Mouse (Mus musculus) lung, embryonic 16.5 days (tissue): Measurements from ENCODE around the gene Klf15. TPM values are rescaled to one million over a fixed set of nuclear protein-coding genes. Genes with fewer than 3 reads are reported as not detected.
A peak's percentile ranks its signal among the peaks of the same experiment; 100 is the strongest.

Source experiments
- ATAC-seq: fragments of 200-750 bp; cut with Nextera tagmentation; 2 replicates; pipeline ENCODE4 v1.8.0; 2017; ENCODE audit warnings: low read depth, mild to moderate bottlenecking, moderate library complexity
- H3K27ac ChIP-seq: fragments of 300-500 bp; sonication (generic); 2 replicates; pipeline ENCODE4 v1.5.1; 2014; ENCODE audit warnings: mild to moderate bottlenecking, control low read depth, low read length
- H3K27me3 ChIP-seq: fragments of 300-500 bp; sonication (generic); 2 replicates; pipeline ENCODE4 v1.6.1; 2014; ENCODE audit warnings: low read depth, low read length, mixed read lengths; ENCODE audit not compliant: control insufficient read depth, insufficient read depth
- H3K36me3 ChIP-seq: fragments of 300-500 bp; sonication (generic); 2 replicates; pipeline ENCODE4 v1.6.1; 2014; ENCODE audit warnings: low read length; ENCODE audit not compliant: control insufficient read depth, insufficient read depth
- H3K4me1 ChIP-seq: fragments of 300-500 bp; sonication (generic); replicated peaks from 2 replicates; pipeline ENCODE4 v1.6.1; 2014; ENCODE audit warnings: low read length, mixed read lengths; ENCODE audit not compliant: control insufficient read depth, insufficient read depth
- H3K4me2 ChIP-seq: fragments of 300-500 bp; sonication (generic); 2 replicates; pipeline ENCODE4 v1.6.1; 2014; ENCODE audit warnings: low read depth, low read length, control low read depth
- H3K4me3 ChIP-seq: fragments of 300-500 bp; sonication (generic); 2 replicates; pipeline ENCODE4 v1.5.1; 2014; ENCODE audit warnings: mild to moderate bottlenecking, low read length, control low read depth
- H3K9ac ChIP-seq: fragments of 300-500 bp; sonication (generic); 2 replicates; pipeline ENCODE4 v1.6.1; 2014; ENCODE audit warnings: low read length, control low read depth
- H3K9me3 ChIP-seq: fragments of 300-500 bp; sonication (generic); 2 replicates; pipeline ENCODE4 v1.6.1; 2016; ENCODE audit warnings: low read length; ENCODE audit not compliant: control insufficient read depth
- WGBS: fragments of 180-500 bp; shearing (Covaris S2); extraction: QIAGEN DNeasy Blood & Tissue Kit; methylation state at CpG from one replicate; pipeline ENCODE4 v1.1.7; 2014; 5-methylcytosine and 5-hydroxymethylcytosine counted together
- polyA plus RNA-seq: library from polyadenylated mRNA; unstranded; fragments of >200 nt; fragmentation: Nextera tagmentation; extraction: Ambion mirVana; gene quantifications from 2 replicates; pipeline ENCODE4 v1.2.1, GENCODE M21; 2015

Gene Klf15
- polyA plus RNA-seq, 1 experiment from 2014 or later: 17.4 TPM

DNA sequence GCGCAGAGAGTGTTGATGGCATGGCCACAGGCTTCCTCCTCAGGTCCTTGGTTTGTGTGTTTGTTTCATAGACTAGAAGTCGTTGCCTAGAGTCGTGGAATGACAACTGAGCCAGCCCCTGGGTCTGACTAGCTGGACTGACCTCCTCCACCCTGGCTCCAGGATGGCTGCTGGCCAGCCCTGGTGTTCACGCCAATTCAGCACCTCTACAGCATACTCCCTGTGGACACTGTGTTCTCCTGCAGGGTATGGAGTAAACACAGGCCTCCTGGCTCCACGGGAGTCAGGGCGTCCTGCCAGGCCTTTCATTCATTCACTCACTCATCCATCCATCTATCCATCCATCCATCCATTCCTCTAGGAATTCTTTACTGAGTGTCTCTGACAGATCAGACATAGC is 46.7 kb downstream of the Klf15 start:
- WGBS: 41% methylated on average over 6 of the region's 6 CpGs
- peak overlapping the region; percentile 98 for H3K27ac ChIP-seq
- ATAC-seq: no peak
- H3K9me3 ChIP-seq: no peaks in the 10 kb centered on the region
- no peak overlapping the region for H3K4me3 ChIP-seq
- peaks cover 36% of the 10 kb centered on the region for H3K4me1 ChIP-seq
- no peaks in the 10 kb centered on the region for H3K36me3 ChIP-seq
- H3K9ac ChIP-seq: no peak overlapping the region
- no peak overlapping the region for H3K4me2 ChIP-seq
- no peaks in the 10 kb centered on the region for H3K27me3 ChIP-seq

DNA sequence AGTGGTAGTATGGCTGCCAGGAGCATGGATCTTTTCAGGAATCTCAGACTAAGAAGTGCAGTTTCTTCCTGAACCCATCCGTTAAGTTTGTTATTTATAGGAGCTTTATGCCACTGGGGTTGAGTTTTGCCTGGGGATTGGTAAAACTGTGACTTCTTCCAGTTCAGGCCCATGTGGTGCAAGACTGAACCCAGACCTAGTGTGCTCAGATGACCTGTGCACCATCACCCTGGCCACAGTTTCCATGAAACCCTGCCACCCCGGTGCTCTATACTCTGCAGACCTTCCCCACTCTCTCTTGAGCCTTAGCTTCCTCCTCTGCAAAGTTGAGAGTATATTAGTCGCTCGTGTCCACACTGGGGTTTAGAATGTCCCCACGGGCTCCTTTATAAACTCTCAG is 50.0 kb downstream of the Klf15 start:
- H3K27me3 ChIP-seq: no peaks in the 10 kb centered on the region
- H3K36me3 ChIP-seq: no peaks in the 10 kb centered on the region
- WGBS: 81% methylated on average over 5 of the region's 5 CpGs
- H3K4me1 ChIP-seq: peaks cover 22% of the 10 kb centered on the region
- H3K27ac ChIP-seq: no peak overlapping the region
- H3K9me3 ChIP-seq: no peaks in the 10 kb centered on the region
- H3K4me3 ChIP-seq: no peak overlapping the region
- no peak overlapping the region for H3K9ac ChIP-seq
- no peak for ATAC-seq
- H3K4me2 ChIP-seq: no peak overlapping the region

DNA sequence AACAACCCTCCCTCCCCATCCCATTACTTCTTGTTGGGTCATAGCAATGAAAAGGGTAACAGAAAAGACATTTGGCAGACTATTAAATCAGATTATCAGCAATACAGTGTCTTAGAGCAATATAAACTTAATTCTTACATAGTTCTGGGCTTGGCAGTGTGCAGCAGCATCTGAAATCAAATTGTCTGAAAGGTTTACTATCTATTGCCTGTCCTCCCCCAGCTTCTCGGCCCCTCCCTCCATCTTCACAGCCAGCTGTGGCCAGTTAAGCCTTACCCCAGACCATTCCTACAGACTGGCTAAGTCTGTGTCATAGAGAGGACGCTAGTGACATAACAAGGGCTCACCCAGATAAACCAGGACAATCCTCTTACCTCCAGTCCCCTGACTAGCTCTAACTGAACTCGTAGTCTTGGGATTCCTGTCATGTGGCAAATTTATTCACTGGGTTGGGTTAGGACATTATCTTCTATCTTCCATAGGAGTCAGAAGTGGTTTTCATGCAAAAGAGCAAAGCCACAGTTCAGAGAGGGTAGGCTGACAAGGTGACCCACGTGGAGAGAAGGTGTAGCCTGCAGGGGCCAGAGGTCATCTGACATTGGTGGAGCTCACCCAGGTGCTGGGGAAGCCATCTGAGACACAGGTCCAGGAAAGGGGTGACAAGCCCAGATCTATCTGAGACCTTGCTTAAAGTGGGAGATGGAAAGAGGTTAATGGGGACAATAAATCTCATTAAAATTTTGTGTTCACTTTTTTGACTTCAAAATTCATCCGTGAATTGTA is 50.9 kb downstream of the Klf15 start:
- no peak for ATAC-seq
- H3K27me3 ChIP-seq: no peaks in the 10 kb centered on the region
- H3K9me3 ChIP-seq: no peaks in the 10 kb centered on the region
- H3K4me1 ChIP-seq: peaks cover 13% of the 10 kb centered on the region
- H3K9ac ChIP-seq: no peak overlapping the region
- no peaks in the 10 kb centered on the region for H3K36me3 ChIP-seq
- H3K4me2 ChIP-seq: no peak overlapping the region
- no peak overlapping the region for H3K27ac ChIP-seq
- H3K4me3 ChIP-seq: no peak overlapping the region
- 63% methylated on average over 5 of the region's 5 CpGs for WGBS

DNA sequence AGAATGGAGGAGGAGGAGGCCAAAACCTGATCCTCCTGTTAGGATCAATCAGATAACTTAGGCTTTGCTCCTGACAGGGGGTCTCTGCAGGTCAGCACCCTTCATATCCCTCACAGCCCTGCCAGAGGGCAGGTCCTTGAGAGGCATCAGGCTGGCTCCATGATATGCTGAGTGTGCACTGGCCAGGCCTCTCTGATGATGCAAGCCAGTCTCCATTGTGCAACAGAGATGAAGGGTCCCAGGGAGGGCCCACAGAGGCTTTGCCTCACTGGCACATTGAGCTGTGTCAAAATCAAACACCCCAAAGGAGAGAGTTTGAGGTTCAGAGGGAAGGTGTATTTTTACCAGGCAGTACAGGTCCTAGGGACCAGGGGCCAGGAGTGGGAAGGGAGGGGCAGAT is 52.0 kb downstream of the Klf15 start:
- peak; percentile 71 for ATAC-seq
- no peak overlapping the region for H3K9ac ChIP-seq
- no peak overlapping the region for H3K4me2 ChIP-seq
- no peaks in the 10 kb centered on the region for H3K27me3 ChIP-seq
- no peaks in the 10 kb centered on the region for H3K9me3 ChIP-seq
- H3K36me3 ChIP-seq: no peaks in the 10 kb centered on the region
- H3K4me1 ChIP-seq: peaks cover 3% of the 10 kb centered on the region; the same call in 1 of the 2 replicates
- H3K27ac ChIP-seq: no peak overlapping the region
- H3K4me3 ChIP-seq: no peak overlapping the region

DNA sequence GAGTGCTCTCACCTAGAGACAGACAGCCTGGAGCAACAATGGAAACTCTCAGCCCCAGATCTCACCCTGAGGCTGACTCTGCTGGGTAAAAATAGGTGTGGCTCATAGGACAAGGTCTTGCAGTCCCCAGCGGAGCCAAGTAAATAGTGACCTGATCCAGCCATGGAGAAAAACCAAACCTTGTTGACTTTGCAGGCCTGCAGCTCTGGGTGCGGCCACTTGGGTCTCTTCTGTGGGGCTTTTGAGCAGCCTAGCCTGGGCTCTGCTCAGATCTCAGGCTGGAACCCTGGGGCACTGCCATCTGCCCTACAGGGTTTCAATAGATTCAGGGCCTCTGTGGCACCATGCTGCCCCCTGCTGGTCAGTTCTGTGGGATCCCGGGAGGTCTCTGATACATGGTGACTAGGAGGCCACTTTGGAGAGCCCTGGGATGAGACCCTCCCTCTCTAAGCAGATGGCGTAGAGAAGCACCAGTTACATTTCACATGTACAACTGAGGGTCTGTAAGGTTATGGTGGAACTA is 52.6 kb downstream of the Klf15 start:
- peaks cover 3% of the 10 kb centered on the region; the same call in 1 of the 2 replicates for H3K4me1 ChIP-seq
- H3K9ac ChIP-seq: no peak overlapping the region
- 0 out of 2 replicates have a peak overlapping the region, but pooled peaks have one; percentile 39 for H3K27ac ChIP-seq
- no peaks in the 10 kb centered on the region for H3K27me3 ChIP-seq
- ATAC-seq: peak; percentile 84
- no peaks in the 10 kb centered on the region for H3K9me3 ChIP-seq
- H3K4me3 ChIP-seq: no peak overlapping the region
- 27% methylated on average over 4 of the region's 4 CpGs for WGBS
- no peak overlapping the region for H3K4me2 ChIP-seq
- H3K36me3 ChIP-seq: no peaks in the 10 kb centered on the region

DNA sequence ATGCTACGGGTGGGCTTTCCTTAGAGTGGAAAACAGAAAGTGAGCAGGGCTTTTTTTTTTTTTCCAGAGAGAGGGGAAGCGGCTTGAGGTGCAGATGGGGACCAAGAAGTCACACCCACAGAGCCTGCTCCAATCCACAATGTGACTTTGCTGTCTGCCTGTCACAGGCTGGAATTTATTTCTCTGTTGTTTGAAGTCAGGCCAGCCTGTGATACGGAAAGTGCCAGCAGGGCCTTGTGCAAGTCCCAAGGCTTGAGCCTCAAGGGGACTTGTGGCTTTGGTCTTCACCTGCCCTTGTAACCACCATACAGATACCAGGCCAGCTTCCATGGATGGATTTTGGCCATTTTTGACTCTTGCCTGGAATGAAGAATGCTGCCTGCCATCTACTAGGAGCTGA is 56.5 kb downstream of the Klf15 start:
- Histone ChIP-seq H3K4me3 (no peak overlapping the region), H3K27me3 (no peaks in the 10 kb centered on the region), H3K27ac (no peak overlapping the region), H3K4me1 (peaks cover 3% of the 10 kb centered on the region; the same call in 1 of the 2 replicates), H3K9me3 (no peaks in the 10 kb centered on the region), H3K4me2 (no peak overlapping the region), H3K36me3 (no peaks in the 10 kb centered on the region), H3K9ac (no peak overlapping the region)
- WGBS: 16% methylated on average over 3 of the region's 3 CpGs
- no peak for ATAC-seq

DNA sequence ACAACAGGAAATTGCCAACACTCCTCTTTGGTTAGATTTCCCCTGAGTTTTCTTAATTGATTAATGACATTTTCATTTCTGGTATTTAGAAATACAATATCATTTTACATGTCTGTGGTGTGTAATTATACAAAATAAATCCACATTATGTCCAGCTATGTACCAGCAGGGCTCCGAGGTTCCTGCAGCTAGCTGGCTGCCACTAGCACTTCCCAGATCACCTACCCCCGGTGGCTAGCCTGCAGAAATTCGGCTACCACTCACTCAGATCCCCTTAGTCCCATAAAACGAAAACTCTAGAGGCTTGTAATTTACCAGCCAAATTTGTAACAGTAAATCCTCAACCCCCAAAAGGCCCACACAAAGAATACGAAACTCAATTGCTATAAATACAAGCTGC is 57.0 kb downstream of the Klf15 start:
- Histone ChIP-seq H3K4me1 (peaks cover 3% of the 10 kb centered on the region; the same call in 1 of the 2 replicates), H3K9ac (no peak overlapping the region), H3K36me3 (no peaks in the 10 kb centered on the region), H3K27ac (no peak overlapping the region), H3K4me3 (no peak overlapping the region), H3K4me2 (no peak overlapping the region), H3K27me3 (no peaks in the 10 kb centered on the region), H3K9me3 (no peaks in the 10 kb centered on the region)
- 40% methylated on average over 5 of the region's 5 CpGs for WGBS
- no peak for ATAC-seq

Other genes with a start within 250 kb of the Klf15 start
- 0.14 TPM in 1 of 2 replicates, not detected in the other for gene Vmn1r53, start 238.1 kb upstream of the Klf15 start, polyA plus RNA-seq
- gene Vmn1r54, start 216.3 kb upstream of the Klf15 start, polyA plus RNA-seq: not detected in 2 replicates
- not detected in 2 replicates for gene BC048671, start 161.4 kb upstream of the Klf15 start, polyA plus RNA-seq
- 0.20 and 0.54 TPM in 2 replicates for gene Chst13, start 137.4 kb upstream of the Klf15 start, polyA plus RNA-seq
- 0.05 and 0.48 TPM in 2 replicates for gene Uroc1, start 129.3 kb upstream of the Klf15 start, polyA plus RNA-seq
- gene Zxdc, start 93.1 kb upstream of the Klf15 start, polyA plus RNA-seq: 5.4 and 6.3 TPM in 2 replicates
- gene Cfap100, start 33.8 kb upstream of the Klf15 start, polyA plus RNA-seq: 0.60 and 0.82 TPM in 2 replicates
- 2.4 and 4.7 TPM in 2 replicates for gene Aldh1l1, start 23.9 kb downstream of the Klf15 start, polyA plus RNA-seq
- gene Slc41a3, start 142.1 kb downstream of the Klf15 start, polyA plus RNA-seq: 7.7 and 9.4 TPM in 2 replicates